In genomic region chr5:24500851-24501250, GRCm38 (mm10) we compare ENCODE assay signal across 19 mouse cellular contexts. TPM values are rescaled to one million over a fixed set of nuclear protein-coding genes. Genes with fewer than 3 reads are reported as not detected.
DNase-seq lines count a peak whose midpoint lies in the region; ATAC-seq lines count a peak whose summit lies in the region.
"Had no signal": no experiment of that assay in that cellular context is flagged by ENCODE, and none has a peak within 500 bp of the region (broad histone marks: within the 10 kb centered on the region; RNA-seq: fewer than 3 reads in every experiment).

No protein-coding gene starts in this region.

- no peak overlapping the region for H3K27ac ChIP-seq in forebrain, embryonic 14.5 days (ENCODE audit: low read depth, low read length)
- H3K27ac ChIP-seq in forebrain, embryonic 11.5 days (ENCODE audit: low read depth, low read length), result no peak overlapping the region
- H3K27ac ChIP-seq in midbrain, embryonic 12.5 days (replicated peaks), result 0 out of 2 replicates have a peak overlapping the region, but pooled peaks have one; percentile 39
- no peak overlapping the region for H3K27ac ChIP-seq in midbrain, embryonic 16.5 days (ENCODE audit: low read length)
- peak overlapping the region; percentile 45; the same call in 1 of the 2 replicates for H3K27ac ChIP-seq in hindbrain, embryonic 11.5 days (ENCODE audit: low read depth, low read length)
- H3K27ac ChIP-seq in forebrain, embryonic 10.5 days, result no peak overlapping the region
- H3K27ac ChIP-seq: limb, embryonic 10.5 days; liver, embryonic 12.5 days; neural tube, embryonic 13.5 days had no signal

- H3K9ac ChIP-seq in forebrain, embryonic 14.5 days (ENCODE audit: low read length), result no peak overlapping the region
- no peak overlapping the region for H3K9ac ChIP-seq in forebrain, embryonic 11.5 days (ENCODE audit: low read length)
- no peak overlapping the region for H3K9ac ChIP-seq in midbrain, embryonic 12.5 days (replicated peaks)
- no peak overlapping the region for H3K9ac ChIP-seq in midbrain, embryonic 16.5 days (ENCODE audit: low read depth, low read length)
- no peak overlapping the region for H3K9ac ChIP-seq in hindbrain, embryonic 11.5 days (ENCODE audit: low read depth, low read length)
- H3K9ac ChIP-seq: heart, embryonic 12.5 days; liver, embryonic 12.5 days; neural tube, embryonic 13.5 days had no signal

- WGBS in forebrain, embryonic 14.5 days, result 81% methylated on average over 11 of the region's 11 CpGs
- WGBS in forebrain, embryonic 11.5 days, result 91% methylated on average over 11 of the region's 11 CpGs
- WGBS in midbrain, embryonic 12.5 days, result 95% methylated on average over 11 of the region's 11 CpGs
- WGBS in midbrain, embryonic 16.5 days, result 75% methylated on average over 11 of the region's 11 CpGs
- 90% methylated on average over 11 of the region's 11 CpGs for WGBS in hindbrain, embryonic 11.5 days
- 93% methylated on average over 11 of the region's 11 CpGs for WGBS in forebrain, embryonic 10.5 days

- H3K4me3 ChIP-seq in forebrain, embryonic 14.5 days (ENCODE audit: low read depth, low read length), result no peak overlapping the region
- H3K4me3 ChIP-seq in forebrain, embryonic 11.5 days (ENCODE audit: low read depth, low read length), result no peak overlapping the region
- no peak overlapping the region for H3K4me3 ChIP-seq in midbrain, embryonic 12.5 days
- no peak overlapping the region for H3K4me3 ChIP-seq in midbrain, embryonic 16.5 days (ENCODE audit: low read depth, low read length)
- H3K4me3 ChIP-seq in hindbrain, embryonic 11.5 days (ENCODE audit: low read depth, low read length), result no peak overlapping the region
- H3K4me3 ChIP-seq in forebrain, embryonic 10.5 days, result no peak overlapping the region
- H3K4me3 ChIP-seq: heart, embryonic 12.5 days; limb, embryonic 10.5 days; liver, embryonic 12.5 days; neural tube, embryonic 13.5 days had no signal

- H3K9me3 ChIP-seq in forebrain, embryonic 14.5 days (replicated peaks; ENCODE audit: control insufficient read depth, low read length), result no peaks in the 10 kb centered on the region
- H3K9me3 ChIP-seq in forebrain, embryonic 11.5 days (ENCODE audit: control insufficient read depth, low read length), result no peaks in the 10 kb centered on the region
- no peaks in the 10 kb centered on the region for H3K9me3 ChIP-seq in midbrain, embryonic 12.5 days
- no peaks in the 10 kb centered on the region for H3K9me3 ChIP-seq in midbrain, embryonic 16.5 days (replicated peaks; ENCODE audit: control insufficient read depth, low read length, poor library complexity, severe bottlenecking)
- no peaks in the 10 kb centered on the region for H3K9me3 ChIP-seq in hindbrain, embryonic 11.5 days (ENCODE audit: control insufficient read depth, low read length)
- no peaks in the 10 kb centered on the region for H3K9me3 ChIP-seq in forebrain, embryonic 10.5 days
- H3K9me3 ChIP-seq: heart, embryonic 12.5 days; limb, embryonic 10.5 days; liver, embryonic 12.5 days; neural tube, embryonic 13.5 days had no signal

- H3K4me2 ChIP-seq in forebrain, embryonic 14.5 days (ENCODE audit: low read length), result no peak overlapping the region
- H3K4me2 ChIP-seq in forebrain, embryonic 11.5 days (ENCODE audit: low read depth, low read length, severe bottlenecking), result no peak overlapping the region
- no peak overlapping the region for H3K4me2 ChIP-seq in midbrain, embryonic 12.5 days (replicated peaks)
- no peak overlapping the region for H3K4me2 ChIP-seq in midbrain, embryonic 16.5 days (ENCODE audit: low read length)
- H3K4me2 ChIP-seq in hindbrain, embryonic 11.5 days (replicated peaks; ENCODE audit: low read depth, low read length), result no peak overlapping the region
- H3K4me2 ChIP-seq: heart, embryonic 12.5 days; liver, embryonic 12.5 days; neural tube, embryonic 13.5 days had no signal

- ATAC-seq in forebrain, embryonic 14.5 days, result no peak
- no peak for ATAC-seq in forebrain, embryonic 11.5 days (replicated peaks; ENCODE audit: low FRiP score)
- no peak for ATAC-seq in midbrain, embryonic 12.5 days (ENCODE audit: low FRiP score, low read depth)
- ATAC-seq in midbrain, embryonic 16.5 days, result no peak
- ATAC-seq in hindbrain, embryonic 11.5 days (ENCODE audit: low FRiP score), result no peak
- no peak for ATAC-seq in megakaryocyte progenitor cell, adult 5-6 weeks (replicated peaks; ENCODE audit: poor library complexity)
- ATAC-seq: intestine, postnatal 0 days; liver, embryonic 12.5 days; lung, postnatal 0 days had no signal

- DNase-seq in forebrain, embryonic 14.5 days (ENCODE audit: low spot score), result peak; percentile 69
- no peak for DNase-seq in forebrain, embryonic 11.5 days (ENCODE audit: low spot score)
- DNase-seq in NIH3T3 (ENCODE audit: low read depth), result peak; percentile 26
- DNase-seq in hindbrain, embryonic 11.5 days (ENCODE audit: low spot score), result no peak
- no peak for DNase-seq in forebrain, embryonic 10.5 days (ENCODE audit: extremely low spot score, low spot score)
- DNase-seq: heart, postnatal 4 days had no signal

- peaks cover 28% of the 10 kb centered on the region for H3K4me1 ChIP-seq in forebrain, embryonic 14.5 days (ENCODE audit: control insufficient read depth, insufficient read depth, low read length)
- H3K4me1 ChIP-seq in forebrain, embryonic 11.5 days (replicated peaks; ENCODE audit: control insufficient read depth, insufficient read depth, low read length), result peaks cover 9% of the 10 kb centered on the region
- H3K4me1 ChIP-seq in midbrain, embryonic 12.5 days, result peaks cover 36% of the 10 kb centered on the region
- H3K4me1 ChIP-seq in midbrain, embryonic 16.5 days (ENCODE audit: control insufficient read depth, insufficient read depth, low read length), result peaks cover 2% of the 10 kb centered on the region; the same call in 1 of the 2 replicates
- peaks cover 11% of the 10 kb centered on the region for H3K4me1 ChIP-seq in hindbrain, embryonic 11.5 days (replicated peaks; ENCODE audit: control insufficient read depth, insufficient read depth, low read length)
- peaks cover 57% of the 10 kb centered on the region for H3K4me1 ChIP-seq in forebrain, embryonic 10.5 days

- peaks cover 18% of the 10 kb centered on the region for H3K27me3 ChIP-seq in forebrain, embryonic 14.5 days (replicated peaks; ENCODE audit: control insufficient read depth, insufficient read depth, low read length)
- no peaks in the 10 kb centered on the region; the same call in 1 of the 2 replicates for H3K27me3 ChIP-seq in forebrain, embryonic 11.5 days (ENCODE audit: control insufficient read depth, insufficient read depth, low read length)
- peaks cover 32% of the 10 kb centered on the region for H3K27me3 ChIP-seq in midbrain, embryonic 12.5 days
- H3K27me3 ChIP-seq in midbrain, embryonic 16.5 days (ENCODE audit: control insufficient read depth, insufficient read depth, low read depth, low read length), result peaks cover 11% of the 10 kb centered on the region; the same call in 1 of the 2 replicates
- no peaks in the 10 kb centered on the region; the same call in 1 of the 2 replicates for H3K27me3 ChIP-seq in hindbrain, embryonic 11.5 days (ENCODE audit: control insufficient read depth, insufficient read depth, low read length)
- peaks cover 31% of the 10 kb centered on the region for H3K27me3 ChIP-seq in forebrain, embryonic 10.5 days (ENCODE audit: poor library complexity, severe bottlenecking)

- peaks cover 53% of the 10 kb centered on the region for H3K36me3 ChIP-seq in forebrain, embryonic 14.5 days (ENCODE audit: control insufficient read depth, insufficient read depth, low read length)
- peaks cover 3% of the 10 kb centered on the region; the same call in 1 of the 2 replicates for H3K36me3 ChIP-seq in forebrain, embryonic 11.5 days (ENCODE audit: control insufficient read depth, insufficient read depth, low read length)
- H3K36me3 ChIP-seq in midbrain, embryonic 12.5 days, result peaks cover 70% of the 10 kb centered on the region
- peaks cover 17% of the 10 kb centered on the region for H3K36me3 ChIP-seq in midbrain, embryonic 16.5 days (ENCODE audit: control insufficient read depth, insufficient read depth, low read length)
- H3K36me3 ChIP-seq in hindbrain, embryonic 11.5 days (ENCODE audit: control insufficient read depth, insufficient read depth, low read length), result 0 out of 2 replicates have a peak, but pooled peaks cover 9% of the 10 kb centered on the region
- peaks cover 73% of the 10 kb centered on the region for H3K36me3 ChIP-seq in forebrain, embryonic 10.5 days (replicated peaks)

RNA-seq across cellular contexts. Expression of gene Gbx1, which starts 26.2 kb away (rescaled TPM):
- polyA plus RNA-seq in forebrain, embryonic 14.5 days (2014; fragmentation: Nextera tagmentation; extraction: Ambion mirVana), result 0.49 and 0.51 TPM in 2 replicates
- polyA plus RNA-seq in forebrain, embryonic 11.5 days (2014; fragmentation: Nextera tagmentation; extraction: Ambion mirVana), result 0.64 and 0.79 TPM in 2 replicates
- 0.10 and 0.18 TPM in 2 replicates for polyA plus RNA-seq in midbrain, embryonic 12.5 days (2016; fragmentation: Nextera tagmentation; extraction: Ambion mirVana)
- 0.20 and 0.21 TPM in 2 replicates for polyA plus RNA-seq in midbrain, embryonic 16.5 days (2015; fragmentation: Nextera tagmentation; extraction: Ambion mirVana)
- 1.0 and 1.9 TPM in 2 replicates for polyA plus RNA-seq in hindbrain, embryonic 11.5 days (2014; fragmentation: Nextera tagmentation; extraction: Ambion mirVana)
- not detected in 2 replicates for total RNA-seq in megakaryocyte progenitor cell, adult 5-6 weeks (2015)
- not detected in 2 replicates for total RNA-seq in megakaryocyte progenitor cell, adult 5-6 weeks (2017)
- polyA plus RNA-seq in forebrain, embryonic 10.5 days (2016; fragmentation: Nextera tagmentation; extraction: Ambion mirVana), result 0.09 and 0.21 TPM in 2 replicates
- total RNA-seq: heart, postnatal 4 days had no signal
- polyA plus RNA-seq: heart, embryonic 12.5 days; intestine, postnatal 0 days; limb, embryonic 10.5 days; liver, embryonic 12.5 days; small intestine, adult 2 months had no signal

RNA-seq across cellular contexts. Expression of gene Asb10, which starts 39.9 kb away (rescaled TPM):
- polyA plus RNA-seq in forebrain, embryonic 14.5 days (2014; fragmentation: Nextera tagmentation; extraction: Ambion mirVana), result 0.09 and 0.17 TPM in 2 replicates
- polyA plus RNA-seq in forebrain, embryonic 11.5 days (2014; fragmentation: Nextera tagmentation; extraction: Ambion mirVana), result 0.11 TPM in 1 of 2 replicates, not detected in the other
- polyA plus RNA-seq in midbrain, embryonic 12.5 days (2016; fragmentation: Nextera tagmentation; extraction: Ambion mirVana), result 0.16 and 0.19 TPM in 2 replicates
- polyA plus RNA-seq in midbrain, embryonic 16.5 days (2015; fragmentation: Nextera tagmentation; extraction: Ambion mirVana), result 0.15 TPM in 1 of 2 replicates, not detected in the other
- 0.20 and 0.33 TPM in 2 replicates for polyA plus RNA-seq in hindbrain, embryonic 11.5 days (2014; fragmentation: Nextera tagmentation; extraction: Ambion mirVana)
- total RNA-seq in megakaryocyte progenitor cell, adult 5-6 weeks (2015), result not detected in 2 replicates
- total RNA-seq in megakaryocyte progenitor cell, adult 5-6 weeks (2017), result not detected in 2 replicates
- 0.09 and 0.15 TPM in 2 replicates for polyA plus RNA-seq in forebrain, embryonic 10.5 days (2016; fragmentation: Nextera tagmentation; extraction: Ambion mirVana)
- polyA plus RNA-seq: liver, embryonic 12.5 days had no signal

RNA-seq across cellular contexts. Expression of gene Agap3, which starts 48.9 kb away (rescaled TPM):
- 47.5 and 49.5 TPM in 2 replicates for polyA plus RNA-seq in forebrain, embryonic 14.5 days (2014; fragmentation: Nextera tagmentation; extraction: Ambion mirVana)
- 52.7 and 67.0 TPM in 2 replicates for polyA plus RNA-seq in forebrain, embryonic 11.5 days (2014; fragmentation: Nextera tagmentation; extraction: Ambion mirVana)
- 60.4 and 64.6 TPM in 2 replicates for polyA plus RNA-seq in midbrain, embryonic 12.5 days (2016; fragmentation: Nextera tagmentation; extraction: Ambion mirVana)
- 55.6 and 56.9 TPM in 2 replicates for polyA plus RNA-seq in midbrain, embryonic 16.5 days (2015; fragmentation: Nextera tagmentation; extraction: Ambion mirVana)
- 38.8 and 50.1 TPM in 2 replicates for polyA plus RNA-seq in hindbrain, embryonic 11.5 days (2014; fragmentation: Nextera tagmentation; extraction: Ambion mirVana)
- total RNA-seq in megakaryocyte progenitor cell, adult 5-6 weeks (2015), result 11.4 and 14.1 TPM in 2 replicates
- 19.8 and 25.0 TPM in 2 replicates for total RNA-seq in megakaryocyte progenitor cell, adult 5-6 weeks (2017)
- 24.1 and 29.0 TPM in 2 replicates for polyA plus RNA-seq in forebrain, embryonic 10.5 days (2016; fragmentation: Nextera tagmentation; extraction: Ambion mirVana)

RNA-seq across cellular contexts. Expression of gene Tmub1, which starts 53.2 kb away (rescaled TPM):
- polyA plus RNA-seq in forebrain, embryonic 14.5 days (2014; fragmentation: Nextera tagmentation; extraction: Ambion mirVana), result 45.5 and 47.5 TPM in 2 replicates
- 30.2 and 31.8 TPM in 2 replicates for polyA plus RNA-seq in forebrain, embryonic 11.5 days (2014; fragmentation: Nextera tagmentation; extraction: Ambion mirVana)
- 31.8 and 35.4 TPM in 2 replicates for polyA plus RNA-seq in midbrain, embryonic 12.5 days (2016; fragmentation: Nextera tagmentation; extraction: Ambion mirVana)
- 60.1 and 63.2 TPM in 2 replicates for polyA plus RNA-seq in midbrain, embryonic 16.5 days (2015; fragmentation: Nextera tagmentation; extraction: Ambion mirVana)
- polyA plus RNA-seq in hindbrain, embryonic 11.5 days (2014; fragmentation: Nextera tagmentation; extraction: Ambion mirVana), result 30.0 and 33.6 TPM in 2 replicates
- total RNA-seq in megakaryocyte progenitor cell, adult 5-6 weeks (2015), result 7.3 and 7.7 TPM in 2 replicates
- total RNA-seq in megakaryocyte progenitor cell, adult 5-6 weeks (2017), result 13.7 and 14.9 TPM in 2 replicates
- 28.4 and 31.8 TPM in 2 replicates for polyA plus RNA-seq in forebrain, embryonic 10.5 days (2016; fragmentation: Nextera tagmentation; extraction: Ambion mirVana)

RNA-seq across cellular contexts. Expression of gene 4931409K22Rik, which starts 55.8 kb away (rescaled TPM):
- polyA plus RNA-seq in forebrain, embryonic 14.5 days (2014; fragmentation: Nextera tagmentation; extraction: Ambion mirVana), result 0.06 and 0.09 TPM in 2 replicates
- polyA plus RNA-seq in forebrain, embryonic 11.5 days (2014; fragmentation: Nextera tagmentation; extraction: Ambion mirVana), result 0.20 TPM in 1 of 2 replicates, not detected in the other
- 0.06 and 0.09 TPM in 2 replicates for polyA plus RNA-seq in midbrain, embryonic 12.5 days (2016; fragmentation: Nextera tagmentation; extraction: Ambion mirVana)
- 0.08 TPM in 1 of 2 replicates, not detected in the other for polyA plus RNA-seq in midbrain, embryonic 16.5 days (2015; fragmentation: Nextera tagmentation; extraction: Ambion mirVana)
- polyA plus RNA-seq in hindbrain, embryonic 11.5 days (2014; fragmentation: Nextera tagmentation; extraction: Ambion mirVana), result 0.14 TPM in 1 of 2 replicates, not detected in the other
- total RNA-seq in megakaryocyte progenitor cell, adult 5-6 weeks (2015), result not detected in 2 replicates
- total RNA-seq in megakaryocyte progenitor cell, adult 5-6 weeks (2017), result not detected in 2 replicates
- 0.06 TPM in 1 of 2 replicates, not detected in the other for polyA plus RNA-seq in forebrain, embryonic 10.5 days (2016; fragmentation: Nextera tagmentation; extraction: Ambion mirVana)
- total RNA-seq: gastrocnemius, postnatal 4 days; heart, postnatal 4 days; layer of hippocampus, postnatal 25 days had no signal
- polyA plus RNA-seq: embryonic facial prominence, embryonic 11.5 days; heart, embryonic 12.5 days; intestine, postnatal 0 days; liver, embryonic 12.5 days; lung, postnatal 0 days; small intestine, adult 2 months had no signal

Comparison
In these comparisons a context has a peak if more than half of its experiments do, and no peak if none do; other contexts are left out.
1. DNase-seq: peak in forebrain, embryonic 14.5 days (single experiment) and NIH3T3 (single experiment); none in forebrain, embryonic 11.5 days (single experiment), hindbrain, embryonic 11.5 days (single experiment) and forebrain, embryonic 10.5 days (single experiment).
2. H3K27ac ChIP-seq: peak in midbrain, embryonic 12.5 days (single experiment) and hindbrain, embryonic 11.5 days (single experiment); none in forebrain, embryonic 14.5 days (single experiment), forebrain, embryonic 11.5 days (single experiment), midbrain, embryonic 16.5 days (single experiment) and forebrain, embryonic 10.5 days (single experiment).